Mouse (Mus musculus): Measurements from ENCODE around the gene Misp.

- TF ChIP-seq CTCF (IDR thresholded peaks at IDR 0.05; ENCODE audit: borderline replicate concordance, insufficient read depth, low read length) = no peak
- no peak for TF ChIP-seq POLR2A (IDR thresholded peaks at IDR 0.05; ENCODE audit: low read depth, low read length)
These were observed 31.2 kb upstream of the Misp start for GRCm38 (mm10) chr10:79789581-79789980.

All from embryonic fibroblast, embryonic 13.5 days (primary cell).